Mouse (Mus musculus) urinary bladder, adult 18-20 months (tissue): ENCODE data around the gene Alx3.

ENCODE experiments used
- DNase-seq, 2 experiments: peaks; one replicate each; pipeline ENCODE4 v3.0.0; 2022; ENCODE audit warnings: low spot score in 2 of 2, mixed read lengths in 2 of 2

Gene Alx3

DNA sequence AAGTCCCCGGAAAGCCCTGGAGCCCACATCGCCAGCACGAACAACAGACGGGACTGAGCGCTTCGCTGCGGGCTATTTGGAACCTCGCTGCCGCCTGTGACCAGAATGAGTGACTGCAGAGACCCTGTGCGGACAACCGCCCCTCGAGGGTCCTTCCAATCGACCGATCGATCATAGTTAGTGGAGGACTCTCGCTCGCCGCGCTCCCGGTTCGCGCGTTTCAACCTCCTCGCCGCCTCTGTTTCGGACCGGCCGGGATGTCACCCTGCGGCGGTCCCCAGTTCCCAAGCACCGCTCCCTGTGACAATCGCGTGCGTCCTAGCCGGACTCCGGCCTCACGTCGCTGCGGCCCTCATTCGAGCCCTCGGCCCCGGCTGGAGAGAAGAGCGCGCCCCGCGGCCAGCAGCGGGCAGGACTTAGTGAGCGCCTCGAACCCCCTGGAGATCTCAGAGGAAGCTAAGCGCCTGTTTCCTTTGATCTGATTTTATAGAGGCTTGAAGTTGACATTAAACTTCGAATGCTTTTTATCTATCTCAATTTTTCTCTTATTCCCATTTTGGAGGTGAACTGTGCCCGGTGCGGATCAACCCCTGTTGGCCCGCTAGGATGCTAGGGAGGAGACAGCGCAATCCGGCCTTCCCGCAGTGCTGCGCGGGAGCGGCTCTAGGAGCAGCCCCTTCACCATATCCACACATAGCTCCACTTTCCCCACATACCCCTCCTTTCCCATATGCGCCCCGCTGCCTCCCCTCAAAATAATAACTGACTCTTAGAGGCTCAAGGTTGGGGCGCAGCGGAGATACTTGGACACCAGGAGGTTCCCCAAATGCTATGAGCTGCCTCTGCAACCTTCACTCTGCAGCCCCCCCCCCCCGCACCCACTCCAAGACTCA is 11.7 kb upstream of the Alx3 start:
- peak in 1 of 2 experiments; percentile 19 for DNase-seq

GRCm38 (mm10) chr3:107583893-107584292 is 10.9 kb upstream of the Alx3 start:
- DNase-seq = no peak

DNA sequence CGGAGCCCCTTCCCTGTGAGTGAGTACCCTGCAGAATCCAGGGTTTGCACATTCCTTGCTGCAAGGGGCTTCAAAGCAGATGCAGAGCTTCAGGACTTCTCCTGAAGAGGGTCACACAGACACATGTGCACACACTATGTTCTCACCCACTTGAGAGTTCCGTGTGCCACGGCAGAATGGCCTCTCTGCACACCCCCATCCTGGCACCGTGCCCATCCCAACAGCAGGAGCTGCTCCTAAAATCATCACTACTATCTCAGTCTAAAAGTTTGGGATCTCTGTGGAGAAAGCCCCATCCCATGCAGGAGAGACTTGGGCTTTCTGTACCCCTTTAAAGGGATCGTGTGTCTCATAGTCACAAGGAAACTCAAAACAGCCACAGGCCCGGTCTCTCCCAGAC is 8.3 kb upstream of the Alx3 start:
- DNase-seq = no peak

GRCm38 (mm10) chr3:107591612-107592011 is 3.2 kb upstream of the Alx3 start:
- no peak for DNase-seq

- no peak for DNase-seq
Measured at GRCm38 (mm10) chr3:107593632-107594031, 1.2 kb upstream of the Alx3 start.

DNA sequence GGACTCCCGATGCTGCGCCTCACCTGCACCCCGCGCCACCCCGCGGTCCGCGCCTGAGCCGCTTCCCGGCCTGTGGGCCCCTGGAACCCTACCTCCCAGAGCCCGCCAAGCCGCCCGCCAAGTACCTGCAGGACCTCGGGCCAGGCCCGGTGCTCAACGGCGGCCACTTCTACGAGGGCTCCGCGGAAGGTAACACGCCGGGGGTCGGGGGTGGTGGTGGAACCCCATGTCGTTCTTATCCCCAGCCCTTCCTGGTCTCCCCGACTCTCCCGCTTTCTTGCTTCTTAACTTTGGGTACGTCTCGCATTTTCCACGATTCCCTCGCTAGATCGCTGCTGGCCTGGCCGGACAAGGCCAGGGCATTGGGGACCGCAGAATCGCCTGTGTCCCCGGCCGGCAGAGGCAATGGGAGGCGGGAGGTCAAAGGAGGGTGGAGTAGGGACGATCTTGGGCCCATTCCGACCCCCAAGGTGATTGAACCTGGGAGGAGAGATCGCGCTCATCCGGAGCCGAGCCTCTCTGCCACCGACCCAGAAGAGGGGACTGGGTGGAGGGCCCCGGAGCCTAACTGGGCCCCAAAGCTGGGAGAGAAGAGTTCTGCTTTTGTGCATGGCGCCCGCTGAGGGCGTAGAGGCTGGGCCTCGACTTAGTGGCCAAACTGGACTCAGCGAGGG is 570 bp downstream of the Alx3 start:
- DNase-seq = peak in 1 of 2 experiments; percentile 46

- no peak for DNase-seq
Measured at GRCm38 (mm10) chr3:107595938-107596461, 1.2 kb downstream of the Alx3 start.

DNA sequence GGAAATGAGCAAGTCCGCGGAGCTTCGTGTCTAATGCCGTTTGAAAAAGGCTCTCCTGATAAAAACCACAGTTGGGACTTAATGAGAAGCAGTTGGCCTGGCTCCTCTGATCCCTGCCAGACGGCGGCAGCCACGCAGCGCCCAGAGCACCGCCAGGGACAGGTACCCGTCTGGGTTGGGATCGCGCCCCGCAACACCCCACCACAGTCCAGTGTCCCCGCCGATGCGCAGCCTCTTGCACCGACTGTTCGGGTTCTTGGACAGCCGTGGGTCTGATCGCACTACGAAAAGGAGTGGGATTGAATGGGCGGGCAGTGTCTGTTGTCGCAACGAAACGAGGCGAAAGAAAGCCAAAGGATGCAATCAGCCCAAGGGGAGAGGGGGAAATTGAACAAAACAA is 1.7 kb downstream of the Alx3 start:
- DNase-seq = peak in 1 of 2 experiments; percentile 37

DNA sequence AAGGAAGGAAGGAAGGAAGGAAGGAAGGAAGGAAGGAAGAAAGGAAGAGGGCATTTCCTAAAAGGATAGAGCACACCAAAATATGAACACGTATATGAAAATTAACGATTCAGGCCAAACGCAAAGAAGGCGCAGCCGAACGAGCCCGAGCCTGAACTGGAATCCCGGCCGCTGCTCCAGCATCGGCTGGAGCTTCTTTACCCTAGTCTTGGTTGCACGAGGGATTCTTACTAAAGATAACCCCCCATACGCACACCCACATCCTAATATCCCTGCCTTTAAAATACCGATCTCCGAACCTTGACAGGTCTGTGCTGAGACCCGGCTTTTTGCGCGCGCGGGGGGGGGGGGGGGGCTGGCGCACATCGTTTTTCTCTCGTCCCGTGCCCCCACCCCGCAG is 2.3 kb downstream of the Alx3 start:
- DNase-seq = no peak

DNA sequence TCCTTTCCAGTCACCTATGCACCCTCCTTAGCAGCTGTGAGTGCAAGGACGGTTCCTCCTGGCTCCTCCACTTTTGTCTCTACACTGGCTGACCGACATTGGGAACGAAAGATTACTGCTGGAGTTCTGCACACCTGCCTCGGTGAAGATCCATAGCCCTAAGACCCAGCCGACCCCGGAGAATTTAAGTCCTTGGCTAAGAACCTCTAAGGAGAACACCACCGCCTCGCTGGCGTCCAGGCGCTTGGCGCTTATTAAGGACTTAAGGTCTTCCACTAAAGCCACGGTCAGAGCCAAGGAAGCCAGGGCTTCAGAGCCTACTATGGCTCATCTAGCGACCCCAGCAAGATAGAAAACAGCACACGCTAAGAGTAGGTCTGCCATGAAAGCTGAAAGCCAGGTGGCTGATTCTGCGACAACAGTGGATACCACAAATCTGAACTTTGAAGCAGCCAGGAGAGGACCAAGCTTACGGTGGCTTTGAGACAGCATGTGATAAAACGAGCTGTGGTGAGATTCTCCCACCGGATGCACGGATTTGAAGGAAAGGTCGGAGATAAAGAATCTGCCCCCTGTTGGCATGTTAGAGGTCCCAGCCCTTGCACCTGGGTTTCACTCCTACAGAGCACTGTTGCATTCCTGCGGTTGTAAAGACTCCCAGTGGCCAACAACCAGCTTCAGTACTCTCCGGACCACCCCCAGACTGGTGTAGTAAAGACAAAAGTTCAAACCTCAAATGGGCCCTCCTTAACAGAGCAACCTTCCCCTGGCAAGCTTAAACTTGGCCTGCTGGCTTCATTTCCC is 3.0 kb downstream of the Alx3 start:
- DNase-seq = no peak

DNA sequence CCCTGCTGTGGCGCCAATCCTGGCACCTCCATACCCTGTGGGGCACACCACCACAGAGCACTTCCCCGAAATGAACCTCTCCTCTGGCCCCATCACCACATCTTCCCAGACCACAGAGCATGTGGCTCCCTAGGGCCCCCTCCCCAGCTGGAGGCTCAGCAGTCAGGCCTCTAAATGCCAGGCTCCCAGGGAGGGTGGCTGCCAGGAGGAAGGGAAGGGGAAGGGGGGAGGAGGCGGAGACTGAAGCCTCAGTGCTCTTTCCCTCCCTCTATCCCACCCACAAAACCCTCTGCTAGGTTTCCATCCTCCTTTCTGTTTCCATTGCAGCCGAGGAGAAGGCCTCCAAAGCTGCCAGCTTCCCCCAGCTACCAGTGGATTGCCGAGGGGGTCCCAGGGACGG is 5.3 kb downstream of the Alx3 start:
- DNase-seq = no peak

DNA sequence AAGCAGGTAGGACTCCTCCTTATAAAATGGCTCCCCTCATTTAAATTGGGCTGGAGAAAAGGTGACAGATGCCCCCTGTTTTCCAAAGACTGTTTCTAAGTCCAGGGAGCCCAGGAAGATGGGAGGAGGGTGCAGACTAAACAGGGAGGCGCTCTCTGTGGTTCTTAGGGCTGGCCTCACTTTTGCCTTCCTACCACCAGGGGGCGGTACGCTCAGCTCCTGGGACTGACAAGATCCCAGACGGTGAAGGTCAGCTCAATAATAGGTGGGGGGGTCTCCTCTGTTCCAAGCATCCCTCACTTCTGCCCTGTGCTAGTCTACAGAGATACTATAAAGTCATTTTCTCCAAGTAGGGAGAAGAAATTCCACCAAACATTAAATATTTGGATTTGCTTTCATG is 10.5 kb downstream of the Alx3 start:
- peak in 1 of 2 experiments; percentile 41 for DNase-seq

- DNase-seq = no peak
Measured at GRCm38 (mm10) chr3:107607221-107607620, 12.4 kb downstream of the Alx3 start.

DNA sequence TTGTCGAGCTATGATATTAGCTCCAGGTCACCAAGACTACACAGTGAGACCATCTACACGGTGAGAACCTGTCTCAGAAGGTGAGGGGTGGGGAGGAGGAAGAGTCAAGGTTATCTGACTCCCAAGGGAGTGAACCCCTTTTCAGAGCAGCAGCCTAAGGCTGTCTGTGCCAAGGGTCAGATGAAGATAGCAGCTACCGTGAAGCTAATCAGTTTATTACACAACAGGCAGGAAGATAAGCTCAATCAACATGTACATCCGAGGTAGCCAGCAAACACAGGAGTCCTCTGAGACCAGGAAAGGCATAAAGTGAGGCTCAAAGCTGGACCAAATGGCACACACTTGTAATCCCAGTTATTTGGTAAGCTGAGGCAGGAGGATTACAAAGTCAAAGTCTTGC is 14.0 kb downstream of the Alx3 start:
- DNase-seq = no peak

DNA sequence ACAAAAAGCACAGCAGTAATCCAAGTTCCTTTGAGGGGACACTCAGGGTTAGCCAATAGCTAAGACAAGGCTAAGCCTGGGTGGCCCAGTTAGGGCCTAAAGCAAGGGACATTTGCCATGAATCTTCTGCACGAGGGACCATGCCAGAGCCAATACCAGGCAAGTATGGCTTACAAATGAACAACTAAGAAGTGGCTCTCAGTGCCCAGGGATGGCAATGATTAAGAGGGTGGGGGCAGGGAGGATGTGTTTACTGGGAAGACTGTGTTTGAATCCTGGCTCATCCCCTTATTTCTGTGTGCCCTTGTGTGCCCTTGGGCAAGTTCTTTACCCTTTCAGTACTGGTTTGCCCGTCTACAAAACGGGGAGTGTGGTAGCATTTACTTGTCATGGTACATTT is 14.5 kb downstream of the Alx3 start:
- no peak for DNase-seq

DNA sequence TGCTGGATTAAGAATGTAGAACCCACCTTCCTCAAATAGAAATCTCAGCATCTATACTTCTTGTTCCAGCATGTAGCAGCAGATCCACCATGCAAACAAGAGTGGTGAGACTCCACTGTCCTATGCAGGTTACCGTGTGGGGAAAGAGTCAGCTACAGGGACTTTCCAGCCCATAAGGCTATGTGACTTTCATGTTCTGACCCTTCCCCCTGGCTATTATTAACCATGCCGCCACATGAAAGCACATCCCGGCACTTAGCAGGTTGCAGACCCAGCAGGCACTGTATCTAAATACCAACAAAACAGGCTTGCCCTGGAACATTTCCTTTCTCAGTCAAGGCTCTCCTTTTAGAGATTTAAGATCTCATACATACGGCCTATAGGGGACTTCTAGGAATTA is 16.6 kb downstream of the Alx3 start:
- DNase-seq = no peak

GRCm38 (mm10) chr3:107612902-107613525 is 18.2 kb downstream of the Alx3 start:
- peak in 1 of 2 experiments; percentile 50 for DNase-seq

- DNase-seq = no peak
Measured at GRCm38 (mm10) chr3:107617800-107618199, 23.0 kb downstream of the Alx3 start.

DNA sequence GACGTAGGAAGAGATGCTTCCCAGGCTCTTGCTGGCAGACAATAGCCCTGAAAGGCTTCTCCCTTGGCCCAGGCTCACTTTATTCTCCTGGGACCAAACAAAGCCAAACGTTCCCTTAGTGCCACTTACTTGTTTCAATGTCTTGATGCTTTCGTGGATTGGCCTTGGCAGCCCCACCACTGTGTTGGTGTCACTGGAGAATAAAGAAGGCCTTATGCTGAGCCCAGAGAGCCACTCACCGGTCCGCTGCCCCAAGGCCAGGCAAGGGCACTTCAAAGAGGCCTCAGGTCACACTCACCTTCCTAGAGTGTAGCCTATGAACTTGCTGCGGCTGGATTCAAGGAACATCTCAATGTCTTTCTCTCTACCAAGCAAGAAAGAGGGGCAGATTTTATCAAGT is 25.1 kb downstream of the Alx3 start:
- DNase-seq = no peak

GRCm38 (mm10) chr3:107621286-107622075 is 26.6 kb downstream of the Alx3 start:
- DNase-seq = no peak

GRCm38 (mm10) chr3:107622537-107622936 is 27.7 kb downstream of the Alx3 start:
- DNase-seq = no peak
